Mouse (Mus musculus): ENCODE data around the gene Rcsd1.

Gene Rcsd1

DNA sequence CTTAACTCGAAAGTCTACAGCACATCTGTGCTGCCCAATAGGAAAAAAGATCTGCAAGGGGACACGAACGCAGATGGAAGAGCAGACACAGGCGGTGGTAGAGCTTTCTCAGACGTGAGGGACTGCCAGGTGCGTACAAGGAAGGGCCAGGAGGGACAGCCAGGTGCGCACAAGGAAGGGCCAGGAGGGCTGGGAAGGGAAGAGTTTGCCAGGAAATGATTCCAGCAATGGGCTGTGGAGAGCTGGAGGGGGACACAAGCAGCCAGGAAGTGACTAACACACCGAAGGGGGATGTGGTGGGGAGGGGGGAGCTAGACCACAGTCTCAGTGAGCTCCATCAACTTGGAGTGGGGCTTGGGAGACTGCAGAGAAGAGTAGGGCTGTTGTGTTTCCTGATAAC is 79.6 kb downstream of the Rcsd1 start:
- no peak for DNase-seq (ENCODE audit: low spot score in 2 of 2)

DNA sequence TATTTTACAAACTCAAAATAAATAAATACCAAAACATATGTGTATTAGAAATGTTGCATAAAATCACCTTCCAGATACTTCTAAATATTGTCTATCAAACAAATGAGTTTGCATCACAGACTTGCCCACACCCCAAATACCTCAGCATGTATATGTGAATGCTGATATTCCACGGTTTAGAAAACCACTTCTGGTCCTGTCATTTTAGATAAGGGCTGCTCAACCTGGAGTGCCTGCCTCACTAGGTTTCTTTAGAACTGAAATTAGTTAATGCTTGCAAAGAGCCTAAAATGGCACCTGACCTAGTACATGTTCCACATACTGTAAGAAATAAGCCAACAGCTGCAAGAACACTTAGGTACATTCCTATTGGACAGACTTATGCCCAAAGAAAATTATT is 81.0 kb downstream of the Rcsd1 start:
- DNase-seq (ENCODE audit: low spot score in 2 of 2) = no peak

DNA sequence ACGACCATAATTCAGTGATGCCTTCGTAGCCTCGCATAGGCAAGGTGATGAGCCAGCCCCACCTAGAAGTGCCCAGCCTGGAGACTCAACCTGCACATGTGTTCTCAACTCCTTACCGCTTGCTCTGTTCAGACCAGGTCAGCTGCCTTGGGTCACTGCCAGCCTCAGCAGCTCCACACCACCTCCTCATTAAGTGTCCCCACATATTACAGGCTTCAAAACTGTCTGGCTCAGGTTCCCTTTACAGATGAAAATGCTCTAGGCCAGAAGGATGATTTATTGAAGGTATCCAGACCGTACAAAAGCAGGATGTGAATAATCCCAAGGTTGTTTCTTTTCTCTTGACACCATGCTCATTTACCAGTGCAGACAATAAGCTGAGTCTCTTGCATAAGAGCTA is 83.7 kb downstream of the Rcsd1 start:
- DNase-seq (ENCODE audit: low spot score in 2 of 2) = no peak

DNA sequence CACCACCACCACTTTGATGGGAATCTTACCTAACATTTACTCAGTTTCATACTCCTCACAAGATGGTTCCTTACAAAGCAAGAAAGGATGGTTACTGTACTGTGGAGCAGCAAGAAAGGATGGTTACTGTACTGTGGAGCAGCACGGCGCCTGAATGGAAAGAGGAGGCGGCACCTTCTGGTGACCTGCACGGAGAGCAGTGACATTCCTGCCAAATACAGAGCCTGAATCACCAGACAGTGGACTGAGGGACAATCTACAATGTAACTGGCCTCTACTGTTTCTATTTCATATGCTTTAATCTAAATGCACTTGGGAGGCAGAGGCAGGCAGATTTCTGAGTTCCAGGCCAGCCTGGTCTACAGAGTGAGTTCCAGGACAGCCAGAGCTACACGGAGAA is 84.5 kb downstream of the Rcsd1 start:
- no peak for DNase-seq (ENCODE audit: low spot score in 2 of 2)

DNA sequence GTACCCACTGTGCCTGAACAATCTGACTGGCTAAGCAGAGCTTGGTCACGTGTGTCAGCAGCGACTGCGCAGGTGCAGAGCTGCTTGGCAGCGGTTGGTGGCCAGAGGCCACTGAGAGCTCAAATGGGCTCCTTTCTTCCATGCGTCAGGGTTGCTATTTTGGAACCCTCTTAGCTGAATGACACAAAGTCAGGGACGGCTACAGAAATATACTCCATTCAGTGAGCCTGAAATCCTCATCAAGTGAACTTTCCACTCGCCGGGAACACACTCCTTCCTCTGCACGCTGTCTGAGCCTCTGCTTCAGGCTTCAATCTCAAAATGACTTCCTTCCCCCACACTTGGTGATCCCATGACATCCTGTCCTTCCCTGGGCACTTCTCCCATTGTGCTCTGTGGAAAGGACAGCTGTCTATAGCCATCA is 91.3 kb downstream of the Rcsd1 start:
- DNase-seq (ENCODE audit: low spot score in 2 of 2) = no peak

DNA sequence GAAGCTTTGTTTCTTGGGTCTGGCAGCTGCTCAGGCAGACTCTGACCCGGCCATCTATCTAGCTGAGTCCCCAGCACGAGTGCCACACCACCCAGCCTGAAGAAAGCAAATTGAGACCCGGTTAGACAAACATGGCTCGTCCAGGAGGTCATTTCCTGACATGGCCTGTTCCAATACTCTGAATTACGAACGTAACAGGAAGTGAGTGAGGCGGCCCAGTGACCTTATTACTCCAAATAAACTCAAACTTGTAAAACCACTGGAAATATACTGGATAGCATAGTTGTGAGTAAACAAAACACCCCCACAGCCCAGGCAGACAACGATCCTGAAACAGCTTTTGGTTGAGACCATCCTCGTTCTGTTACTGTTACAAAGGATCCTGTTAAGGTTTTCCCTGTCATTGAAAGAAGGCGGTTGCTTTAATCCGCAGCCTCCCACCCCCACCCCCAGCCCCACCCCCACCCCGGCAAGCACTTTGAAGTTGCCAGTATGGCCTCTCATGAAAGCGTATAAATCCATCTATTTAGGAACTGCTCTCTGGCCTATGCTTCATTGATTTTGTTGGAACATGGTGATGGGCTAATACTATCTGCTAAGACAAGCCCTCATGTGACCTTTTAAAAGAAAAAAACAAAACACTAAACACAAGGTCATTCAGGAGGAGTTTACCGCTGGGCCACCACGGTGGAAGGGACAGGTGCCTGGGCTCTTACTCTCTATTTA is 92.2 kb downstream of the Rcsd1 start:
- no peak for DNase-seq (ENCODE audit: low spot score in 2 of 2)

DNA sequence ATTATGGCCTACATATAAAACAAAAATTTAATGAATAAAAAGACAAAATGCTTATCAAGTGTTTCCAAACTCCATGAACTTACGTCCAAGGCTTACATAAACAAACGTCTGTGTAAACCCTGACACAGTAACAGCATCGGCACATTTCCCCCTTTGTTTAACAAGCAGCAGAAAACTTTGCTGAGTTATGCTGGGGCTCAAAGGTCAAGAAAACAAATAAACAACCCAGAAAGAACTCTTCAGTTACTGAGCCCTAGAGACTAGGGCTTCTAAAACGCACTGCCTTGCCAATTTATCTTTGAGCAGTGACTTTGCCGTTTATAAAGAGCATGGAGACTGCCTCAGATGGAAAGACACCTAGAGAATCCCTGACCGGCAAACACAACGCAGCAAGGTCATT is 92.9 kb downstream of the Rcsd1 start:
- DNase-seq (ENCODE audit: low spot score in 2 of 2) = no peak

DNA sequence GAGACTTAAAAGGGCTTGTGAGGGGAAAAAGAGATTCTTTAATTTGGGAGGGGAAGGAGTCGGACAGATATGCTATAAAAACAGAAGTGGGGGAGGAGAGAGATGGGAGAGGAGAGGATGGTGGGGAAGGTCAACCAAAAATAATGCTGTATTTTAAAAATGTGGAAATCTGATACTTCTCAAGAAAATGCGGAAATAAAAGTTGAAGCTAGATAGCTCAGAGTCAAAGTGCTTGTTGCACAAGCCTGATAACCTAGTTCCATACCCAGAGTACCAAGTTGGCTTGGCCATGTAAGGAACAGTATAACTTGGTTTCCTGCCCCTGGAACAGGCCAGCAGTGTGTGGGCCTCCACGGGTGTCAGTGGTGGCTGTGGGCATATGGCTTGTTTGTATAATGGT is 94.8 kb downstream of the Rcsd1 start:
- no peak for DNase-seq (ENCODE audit: low spot score in 2 of 2)

DNA sequence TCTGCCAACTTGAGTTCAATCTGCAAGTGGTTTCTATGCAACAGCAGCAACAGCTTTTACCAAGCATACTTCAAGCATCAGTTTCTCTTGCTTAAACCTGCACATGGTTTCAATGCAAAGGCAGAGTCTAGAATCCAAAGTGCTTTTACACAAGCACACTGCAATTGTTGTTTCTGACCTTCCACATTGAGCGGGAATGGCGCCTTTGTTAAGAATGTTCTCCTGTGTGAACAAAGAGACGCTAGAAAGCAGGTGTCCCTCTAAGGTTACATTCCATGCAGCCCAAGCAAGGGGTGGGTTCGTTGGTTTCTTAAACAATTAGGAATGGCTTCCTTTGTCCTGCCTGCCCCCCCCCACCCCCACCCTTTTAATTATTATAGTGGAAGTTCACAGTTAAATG is 95.6 kb downstream of the Rcsd1 start:
- no peak for DNase-seq (ENCODE audit: low spot score in 2 of 2)

DNA sequence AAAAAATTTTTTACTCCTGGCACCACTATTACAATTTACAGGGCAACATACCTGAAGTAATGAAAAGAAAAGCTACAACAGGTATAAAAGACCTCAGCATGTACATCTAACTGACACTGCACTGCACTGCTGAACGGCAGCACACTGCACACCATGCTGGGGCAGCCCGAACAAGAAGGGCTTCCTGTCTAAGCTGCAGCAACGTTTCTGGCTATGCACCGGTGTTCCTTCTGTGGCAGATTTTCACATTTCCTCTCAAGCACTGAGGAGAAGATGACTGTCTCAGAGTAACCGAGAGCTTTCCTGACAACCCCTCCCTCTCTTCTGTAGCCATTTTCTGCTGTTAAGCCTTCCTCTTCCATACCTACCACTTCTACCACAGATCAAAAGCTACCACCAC is 96.8 kb downstream of the Rcsd1 start:
- DNase-seq (ENCODE audit: low spot score in 2 of 2) = peak; percentile 12 to 51

DNA sequence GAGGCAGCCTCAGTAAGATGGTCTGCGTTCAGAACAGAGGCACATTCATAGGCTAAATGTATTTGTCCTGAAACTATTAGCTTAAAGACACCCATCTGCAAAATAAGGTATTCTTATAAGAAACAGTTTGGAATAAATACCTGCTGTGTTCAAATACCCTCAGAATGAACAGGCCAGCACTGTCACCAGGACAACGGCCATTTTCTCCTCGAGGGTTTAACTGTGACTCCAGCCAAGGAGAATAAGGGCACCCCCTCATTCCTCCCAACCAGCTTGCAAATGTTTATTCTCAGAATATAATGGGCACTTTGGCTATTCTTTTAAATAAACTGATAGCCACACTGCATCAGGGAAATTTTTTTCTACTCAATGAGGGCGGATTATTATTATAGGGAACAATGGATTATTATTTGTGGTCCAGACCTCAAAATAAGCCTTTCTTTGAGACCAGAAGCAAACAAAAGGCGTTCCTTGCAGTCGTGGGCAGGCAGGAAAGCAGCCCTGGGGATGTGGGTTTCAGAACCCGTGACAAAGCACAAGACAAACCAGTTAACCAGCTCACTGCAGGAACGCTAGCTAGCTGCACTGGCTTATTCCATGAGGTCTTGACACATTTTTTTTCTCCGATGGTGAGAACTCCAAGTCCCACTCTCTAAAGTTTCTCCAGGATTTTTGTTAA is 99.1 kb downstream of the Rcsd1 start:
- no peak for DNase-seq (ENCODE audit: low spot score in 2 of 2)

DNA sequence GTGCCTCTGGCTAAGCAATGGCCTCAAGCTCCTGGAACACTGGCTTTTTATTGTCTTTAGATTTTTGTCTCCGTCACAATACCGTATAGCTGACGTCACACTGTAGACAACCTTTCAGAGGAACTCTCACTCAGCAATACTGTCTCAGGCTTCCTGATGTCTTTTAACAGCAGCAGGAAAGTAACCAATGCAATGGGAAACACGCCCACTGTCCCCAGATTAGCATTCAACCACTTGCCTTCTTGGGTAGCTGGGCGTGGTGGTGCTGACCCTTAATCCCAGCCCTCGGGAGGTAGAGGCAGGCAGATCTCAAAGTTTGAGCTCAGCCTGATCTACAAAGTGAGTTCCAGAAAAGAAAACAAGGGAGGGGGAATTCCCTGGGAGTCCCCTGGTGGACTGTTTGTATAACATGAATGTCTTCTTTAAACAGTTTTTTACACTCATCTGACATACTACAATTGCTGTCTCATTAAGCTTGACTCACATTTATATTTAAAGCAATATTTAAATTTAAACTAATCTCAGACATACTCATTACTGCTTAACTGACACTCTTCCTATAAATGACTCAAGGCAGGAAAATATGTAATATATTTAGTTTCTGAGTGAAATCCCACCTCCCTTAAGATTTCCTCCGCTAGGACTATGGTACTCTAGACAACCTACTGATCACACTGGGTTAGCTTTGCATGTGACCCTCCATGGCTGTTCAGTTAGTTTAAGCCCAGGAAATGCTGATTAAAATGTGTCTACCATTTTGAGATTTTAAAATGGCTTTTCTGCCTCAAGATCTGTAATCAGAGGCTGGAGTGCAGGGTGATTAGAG is 99.8 kb downstream of the Rcsd1 start:
- DNase-seq (ENCODE audit: low spot score in 2 of 2) = no peak

DNA sequence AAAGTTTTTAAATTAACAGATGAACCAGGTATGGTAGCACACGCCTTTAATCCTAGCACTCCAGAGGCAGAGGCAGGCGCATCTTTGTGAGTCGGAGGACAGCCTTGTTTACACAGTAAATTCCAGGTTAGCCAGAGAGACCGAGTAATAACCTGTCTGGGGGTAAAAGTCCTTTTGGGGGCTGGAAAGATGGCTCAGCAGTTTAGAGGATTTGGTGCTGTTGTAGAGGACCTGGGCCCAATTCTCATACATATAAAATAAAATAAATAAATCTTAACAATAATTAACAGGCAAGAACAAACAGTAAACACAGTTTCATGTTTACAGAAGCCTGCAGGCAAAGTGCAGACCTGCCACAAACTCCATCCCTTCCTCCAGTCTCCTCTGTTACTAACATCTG is 100.7 kb downstream of the Rcsd1 start:
- no peak for DNase-seq (ENCODE audit: low spot score in 2 of 2)

DNA sequence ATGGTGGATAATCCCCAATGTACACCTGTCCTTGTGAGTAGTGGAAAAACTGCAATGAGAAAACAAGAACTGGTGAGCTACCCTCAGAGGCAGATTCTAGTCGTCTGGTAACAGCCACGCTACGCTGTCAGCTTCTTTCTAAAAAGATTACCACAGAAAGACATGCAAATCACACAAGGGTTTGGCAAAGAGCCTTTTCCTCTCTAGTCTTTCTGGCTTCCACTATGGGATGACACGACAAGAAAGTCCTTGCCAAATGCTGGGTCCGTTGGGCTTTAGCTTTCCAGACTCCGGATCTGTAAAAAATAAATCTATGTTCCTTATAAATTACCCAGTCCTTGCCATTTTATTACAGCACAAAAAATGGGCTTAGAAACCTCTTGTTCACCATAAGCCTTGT is 103.8 kb downstream of the Rcsd1 start:
- DNase-seq (ENCODE audit: low spot score in 2 of 2) = no peak

DNA sequence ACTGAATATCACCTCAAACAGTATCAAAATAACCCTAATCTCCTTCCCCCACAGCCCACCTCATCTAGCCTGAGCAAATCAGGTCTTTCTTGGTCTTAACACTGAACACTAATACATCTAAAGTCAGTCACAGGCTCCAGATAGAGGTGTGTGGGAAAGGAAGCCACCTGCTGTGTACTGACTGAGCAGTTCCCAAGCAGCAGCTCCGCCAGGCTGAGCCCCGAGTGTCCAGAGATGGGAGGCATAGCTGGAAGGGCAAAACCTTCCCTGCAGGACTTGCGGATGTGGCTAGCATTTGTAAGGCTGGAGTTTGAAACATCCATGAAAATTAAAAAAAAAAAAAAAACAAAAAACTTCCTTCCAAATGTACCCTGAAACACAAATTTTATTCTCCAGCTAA is 104.4 kb downstream of the Rcsd1 start:
- DNase-seq (ENCODE audit: low spot score in 2 of 2) = no peak

DNA sequence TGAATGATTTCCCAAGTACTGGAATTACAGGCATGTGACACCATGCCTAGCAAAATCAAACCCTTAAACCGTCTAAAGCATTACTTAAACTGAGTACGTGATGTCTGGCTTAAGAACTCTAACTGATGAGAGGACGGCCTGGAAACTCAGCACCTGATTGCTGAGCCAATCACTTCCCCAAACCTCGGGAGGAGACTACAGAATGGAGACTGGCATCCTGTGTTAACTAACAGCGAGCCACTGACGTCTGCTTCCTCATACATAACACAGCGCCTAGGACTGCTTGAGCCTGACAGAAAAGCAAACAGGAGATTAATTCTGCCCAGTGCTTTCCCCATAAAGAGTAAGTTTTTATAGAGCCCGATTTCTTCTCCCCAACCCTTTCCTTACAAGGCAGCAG is 105.4 kb downstream of the Rcsd1 start:
- DNase-seq (ENCODE audit: low spot score in 2 of 2) = no peak

DNA sequence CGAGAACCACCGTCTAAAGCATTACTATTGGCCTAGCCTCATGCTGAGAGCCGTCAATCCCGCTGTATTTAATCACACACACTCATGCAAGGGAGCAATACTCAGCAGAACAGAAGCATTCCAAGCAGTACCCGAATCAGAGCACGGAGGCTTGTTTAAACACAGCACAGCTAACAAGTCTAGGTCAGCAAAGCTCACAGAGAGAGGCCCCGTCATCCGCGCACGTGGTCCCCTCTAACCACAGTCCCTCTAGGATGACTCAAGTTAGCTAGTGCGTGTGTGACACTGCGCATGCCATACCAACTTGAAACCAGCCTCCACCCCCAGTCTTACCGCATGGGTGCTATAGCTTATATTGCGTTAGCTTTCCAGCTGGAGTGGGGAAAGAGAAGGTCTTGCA is 106.3 kb downstream of the Rcsd1 start:
- DNase-seq (ENCODE audit: low spot score in 2 of 2) = no peak

DNA sequence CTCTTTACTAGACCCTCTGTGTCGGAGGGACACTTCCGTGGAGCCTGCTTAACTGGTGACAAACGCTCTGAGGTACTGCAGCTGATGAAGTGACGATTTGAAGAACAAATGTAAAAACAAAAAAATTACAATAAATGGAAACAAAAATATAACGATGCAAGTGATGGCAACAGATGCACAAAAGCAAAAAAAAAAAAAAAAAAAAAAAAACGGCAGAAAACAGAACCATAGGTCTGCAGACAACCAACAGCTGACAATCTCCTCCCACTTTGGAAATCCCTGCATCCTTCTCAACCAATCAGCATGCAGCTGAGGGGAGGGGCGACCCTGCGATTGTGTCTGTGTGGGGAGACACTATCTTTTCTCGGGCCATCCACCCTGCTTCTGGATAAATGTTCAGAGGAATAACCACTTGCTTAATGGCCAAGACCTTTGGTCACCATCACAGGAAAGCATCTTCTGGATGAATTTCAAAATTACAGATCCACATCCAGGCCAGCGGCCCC is 107.7 kb downstream of the Rcsd1 start:
- no peak for DNase-seq (ENCODE audit: low spot score in 2 of 2)

All from thymus, postnatal 10 days (tissue).